Mouse (Mus musculus) activated CD4-positive, CD25-positive, alpha-beta regulatory T cell (primary cell): ENCODE measurements around the gene Mob1a. TPM values are rescaled to one million over a fixed set of nuclear protein-coding genes. Genes with fewer than 3 reads are reported as not detected.

ENCODE experiments used
- polyA plus RNA-seq, 2 experiments: library from polyadenylated mRNA; unstranded; fragments of 100-300 nt; shearing (Covaris generic); gene quantifications; one replicate each; pipeline ENCODE4 v1.2.1; 2017

The Mob1a gene
- polyA plus RNA-seq, result 100 to 1,000 TPM; 129 to 176 TPM

GRCm38 (mm10) chr6:83325525-83326393 is at the start of gene Mob1a, which contains the start of gene Mthfd2:
Mob1a (plus strand) TSS chr6:83326016.
Mthfd2 (minus strand) TSS chr6:83325908.

GRCm38 (mm10) chr6:83348873-83349272 is 23.1 kb downstream of the Mob1a start, which contains the start of gene Bola3:
Bola3 (plus strand) TSS chr6:83349147.

Other genes with a start within 250 kb of the Mob1a start
- 10 to 100 TPM; 34.0 to 46.7 TPM for gene Pcgf1, start 248.1 kb upstream of the Mob1a start, polyA plus RNA-seq
- under 1 TPM; 0.22 to 0.33 TPM for gene Lbx2, start 239.6 kb upstream of the Mob1a start, polyA plus RNA-seq
- 1 to 10 TPM; 3.9 to 7.1 TPM for gene Ccdc142, start 224.4 kb upstream of the Mob1a start, polyA plus RNA-seq
- gene Gm42688, start 224.4 kb upstream of the Mob1a start, polyA plus RNA-seq, result 1 to 10 TPM; 6.6 to 8.2 TPM
- 10 to 100 TPM; 51.7 to 65.2 TPM for gene Mrpl53, start 217.0 kb upstream of the Mob1a start, polyA plus RNA-seq
- gene Mogs, start 210.5 kb upstream of the Mob1a start, polyA plus RNA-seq, result 10 to 100 TPM; 86.0 to 98.4 TPM
- 10 to 100 TPM; 63.4 to 63.9 TPM for gene Wbp1, start 204.5 kb upstream of the Mob1a start, polyA plus RNA-seq
- 10 to 100 TPM; 38.5 to 41.6 TPM for gene Ino80b, start 200.6 kb upstream of the Mob1a start, polyA plus RNA-seq
- under 1 TPM; 0.26 to 0.30 TPM for gene Rtkn, start 190.6 kb upstream of the Mob1a start, polyA plus RNA-seq
- under 1 TPM; 0.38 to 0.82 TPM for gene Wdr54, start 169.6 kb upstream of the Mob1a start, polyA plus RNA-seq
- gene 1700003E16Rik, start 169.6 kb upstream of the Mob1a start, polyA plus RNA-seq, result not detected
- gene Dctn1, start 160.1 kb upstream of the Mob1a start, polyA plus RNA-seq, result 10 to 100 TPM; 43.0 to 63.2 TPM
- gene Slc4a5, start 106.2 kb upstream of the Mob1a start, polyA plus RNA-seq, result under 1 TPM; 0.06 to 0.57 TPM
- gene Mthfd2, start 108 bp upstream of the Mob1a start, polyA plus RNA-seq, result 10 to 100 TPM; 79.7 to 84.7 TPM
- 100 to 1,000 TPM in 1 of 2 experiments, 10 to 100 TPM in 1; 97.1 to 103 TPM for gene Bola3, start 23.1 kb downstream of the Mob1a start, polyA plus RNA-seq
- 10 to 100 TPM; 45.8 to 52.3 TPM for gene Tet3, start 133.1 kb downstream of the Mob1a start, polyA plus RNA-seq
- gene Dguok, start 181.0 kb downstream of the Mob1a start, polyA plus RNA-seq, result 10 to 100 TPM; 88.8 to 89.1 TPM
- 10 to 100 TPM; 16.3 to 18.2 TPM for gene Actg2, start 210.2 kb downstream of the Mob1a start, polyA plus RNA-seq
- 10 to 100 TPM; 26.0 to 33.6 TPM for gene Stambp, start 246.7 kb downstream of the Mob1a start, polyA plus RNA-seq